Comparison of ENCODE assay signal across 19 mouse cellular contexts in the genomic region with DNA sequence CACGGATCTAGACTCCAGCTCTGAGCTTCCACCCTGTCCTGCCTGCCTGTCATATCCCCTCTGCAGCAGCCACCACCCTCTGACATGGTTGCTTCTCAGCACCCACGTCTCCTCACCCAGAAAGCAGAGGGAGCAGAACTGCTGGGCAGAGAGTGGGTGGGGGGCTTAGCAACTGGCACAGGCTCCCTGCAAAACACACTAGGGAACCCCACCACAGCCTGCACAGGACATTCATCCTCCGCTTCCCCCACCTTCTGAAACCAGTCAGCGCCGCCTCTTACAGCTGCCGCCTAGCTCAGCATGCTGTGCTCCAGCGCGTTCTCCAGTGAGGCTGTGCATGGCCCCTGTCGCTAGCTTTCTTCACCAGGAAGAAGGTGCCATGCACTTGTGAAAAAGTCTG. TPM values are rescaled to one million over a fixed set of nuclear protein-coding genes. Genes with fewer than 3 reads are reported as not detected.
DNase-seq lines count a peak whose midpoint lies in the region; ATAC-seq lines count a peak whose summit lies in the region.
"Had no signal": no experiment of that assay in that cellular context is flagged by ENCODE, and none has a peak within 500 bp of the region (broad histone marks: within the 10 kb centered on the region; RNA-seq: fewer than 3 reads in every experiment).

No protein-coding gene starts in this region.

- no peak overlapping the region for H3K4me2 ChIP-seq in forebrain, embryonic 15.5 days (replicated peaks)
- H3K4me2 ChIP-seq in limb, embryonic 12.5 days: no peak overlapping the region
- H3K4me2 ChIP-seq in neural tube, embryonic 15.5 days: peak overlapping the region; percentile 20; the same call in 1 of the 2 replicates
- H3K4me2 ChIP-seq: lung, embryonic 15.5 days had no signal

- H3K9ac ChIP-seq in forebrain, embryonic 15.5 days (replicated peaks): peak overlapping the region; percentile 27; the same call in 1 of the 2 replicates
- 0 out of 2 replicates have a peak overlapping the region, but pooled peaks have one; percentile 23 for H3K9ac ChIP-seq in limb, embryonic 12.5 days (replicated peaks)
- H3K9ac ChIP-seq in neural tube, embryonic 15.5 days (replicated peaks): no peak overlapping the region; the same call in 1 of the 2 replicates
- H3K9ac ChIP-seq: lung, embryonic 15.5 days had no signal

- H3K4me3 ChIP-seq in forebrain, embryonic 15.5 days: no peak overlapping the region
- no peak overlapping the region for H3K4me3 ChIP-seq in forebrain, embryonic 10.5 days
- H3K4me3 ChIP-seq in limb, embryonic 12.5 days (replicated peaks): no peak overlapping the region
- no peak overlapping the region for H3K4me3 ChIP-seq in limb, embryonic 10.5 days
- no peak overlapping the region for H3K4me3 ChIP-seq in midbrain, embryonic 10.5 days
- H3K4me3 ChIP-seq in neural tube, embryonic 15.5 days (replicated peaks): no peak overlapping the region
- H3K4me3 ChIP-seq: lung, embryonic 15.5 days had no signal

- H3K36me3 ChIP-seq in forebrain, embryonic 15.5 days: peaks cover 38% of the 10 kb centered on the region
- H3K36me3 ChIP-seq in forebrain, embryonic 10.5 days (replicated peaks): peaks cover 69% of the 10 kb centered on the region
- H3K36me3 ChIP-seq in limb, embryonic 12.5 days: peaks cover 51% of the 10 kb centered on the region
- H3K36me3 ChIP-seq in limb, embryonic 10.5 days: peaks cover 43% of the 10 kb centered on the region
- H3K36me3 ChIP-seq in midbrain, embryonic 10.5 days: peaks cover 76% of the 10 kb centered on the region
- peaks cover 44% of the 10 kb centered on the region for H3K36me3 ChIP-seq in neural tube, embryonic 15.5 days
- H3K36me3 ChIP-seq: lung, embryonic 15.5 days had no signal

- no peak for DNase-seq in forebrain, embryonic 10.5 days (ENCODE audit: extremely low spot score, low spot score)
- DNase-seq in limb, embryonic 10.5 days (ENCODE audit: low spot score): no peak
- no peak for DNase-seq in midbrain, embryonic 10.5 days (ENCODE audit: low spot score)
- no peak for DNase-seq in thymus, adult 18-20 months
- no peak for DNase-seq in adrenal gland, postnatal 10 days
- DNase-seq: adrenal gland, postnatal 14 days; heart, adult 18-20 months; heart, postnatal 10 days; kidney, postnatal 14 days had no signal

- WGBS in forebrain, embryonic 15.5 days: 71% methylated on average over 9 of the region's 9 CpGs
- WGBS in forebrain, embryonic 10.5 days: 88% methylated on average over 9 of the region's 9 CpGs
- 77% methylated on average over 9 of the region's 9 CpGs for WGBS in limb, embryonic 12.5 days
- 74% methylated on average over 9 of the region's 9 CpGs for WGBS in limb, embryonic 10.5 days
- 81% methylated on average over 9 of the region's 9 CpGs for whole genome bisulfite sequencing in midbrain, embryonic 10.5 days
- 63% methylated on average over 9 of the region's 9 CpGs for WGBS in neural tube, embryonic 15.5 days

- ATAC-seq in forebrain, embryonic 15.5 days (replicated peaks): no peak
- no peak for ATAC-seq in limb, embryonic 12.5 days (ENCODE audit: insufficient number of reproducible peaks, insufficient read depth, low FRiP score, low TSS enrichment, low read depth)
- no peak for ATAC-seq in neural tube, embryonic 15.5 days (ENCODE audit: low FRiP score)
- ATAC-seq: intestine, embryonic 16.5 days had no signal

- no peak overlapping the region for H3K27ac ChIP-seq in forebrain, embryonic 15.5 days (replicated peaks)
- H3K27ac ChIP-seq in forebrain, embryonic 10.5 days: no peak overlapping the region
- H3K27ac ChIP-seq in limb, embryonic 12.5 days: no peak overlapping the region
- H3K27ac ChIP-seq in limb, embryonic 10.5 days: no peak overlapping the region
- H3K27ac ChIP-seq in midbrain, embryonic 10.5 days (replicated peaks): peak overlapping the region; percentile 38; the same call in 1 of the 2 replicates
- no peak overlapping the region for H3K27ac ChIP-seq in neural tube, embryonic 15.5 days (replicated peaks)
- H3K27ac ChIP-seq: lung, embryonic 15.5 days had no signal

- peaks cover 52% of the 10 kb centered on the region for H3K4me1 ChIP-seq in forebrain, embryonic 15.5 days
- H3K4me1 ChIP-seq in forebrain, embryonic 10.5 days: peaks cover 26% of the 10 kb centered on the region
- H3K4me1 ChIP-seq in limb, embryonic 12.5 days (replicated peaks): peaks cover 5% of the 10 kb centered on the region
- peaks cover 16% of the 10 kb centered on the region for H3K4me1 ChIP-seq in limb, embryonic 10.5 days
- peaks cover 50% of the 10 kb centered on the region for H3K4me1 ChIP-seq in midbrain, embryonic 10.5 days
- H3K4me1 ChIP-seq in neural tube, embryonic 15.5 days: peaks cover 57% of the 10 kb centered on the region

- H3K9me3 ChIP-seq in forebrain, embryonic 15.5 days: no peaks in the 10 kb centered on the region
- H3K9me3 ChIP-seq in forebrain, embryonic 10.5 days: no peaks in the 10 kb centered on the region
- H3K9me3 ChIP-seq in limb, embryonic 12.5 days: no peaks in the 10 kb centered on the region
- no peaks in the 10 kb centered on the region for H3K9me3 ChIP-seq in limb, embryonic 10.5 days (replicated peaks)
- no peaks in the 10 kb centered on the region for H3K9me3 ChIP-seq in midbrain, embryonic 10.5 days (replicated peaks)
- H3K9me3 ChIP-seq in neural tube, embryonic 15.5 days (replicated peaks): no peaks in the 10 kb centered on the region
- H3K9me3 ChIP-seq: lung, embryonic 15.5 days had no signal

- H3K27me3 ChIP-seq in forebrain, embryonic 15.5 days: no peaks in the 10 kb centered on the region
- H3K27me3 ChIP-seq in forebrain, embryonic 10.5 days (ENCODE audit: poor library complexity, severe bottlenecking): peaks cover 39% of the 10 kb centered on the region
- peaks cover 30% of the 10 kb centered on the region for H3K27me3 ChIP-seq in limb, embryonic 12.5 days
- H3K27me3 ChIP-seq in limb, embryonic 10.5 days (ENCODE audit: low read depth, poor library complexity, severe bottlenecking): peaks cover 36% of the 10 kb centered on the region
- H3K27me3 ChIP-seq in midbrain, embryonic 10.5 days (ENCODE audit: low read depth, poor library complexity, severe bottlenecking): peaks cover 36% of the 10 kb centered on the region
- H3K27me3 ChIP-seq in neural tube, embryonic 15.5 days (replicated peaks): no peaks in the 10 kb centered on the region

RNA-seq across cellular contexts. Expression of a gene that starts 5.3 kb away (rescaled TPM):
- 81.7 and 91.9 TPM in 2 replicates for polyA plus RNA-seq in forebrain, embryonic 15.5 days (2015; fragmentation: Nextera tagmentation; extraction: Ambion mirVana)
- 11.9 and 15.0 TPM in 2 replicates for polyA plus RNA-seq in forebrain, embryonic 10.5 days (2016; fragmentation: Nextera tagmentation; extraction: Ambion mirVana)
- polyA plus RNA-seq in limb, embryonic 12.5 days (2016; fragmentation: Nextera tagmentation; extraction: Ambion mirVana): 29.0 and 35.4 TPM in 2 replicates
- polyA plus RNA-seq in limb, embryonic 10.5 days (2016; fragmentation: Nextera tagmentation; extraction: Ambion mirVana): 22.0 and 23.6 TPM in 2 replicates
- 17.7 and 22.0 TPM in 2 replicates for polyA plus RNA-seq in midbrain, embryonic 10.5 days (2016; fragmentation: Nextera tagmentation; extraction: Ambion mirVana)
- polyA plus RNA-seq in neural tube, embryonic 15.5 days (2015; fragmentation: Nextera tagmentation; extraction: Ambion mirVana): 58.3 and 89.1 TPM in 2 replicates
- 1 to 10 TPM; 3.4 to 4.8 TPM for total RNA-seq in adrenal gland, postnatal 10 days (2021)
- total RNA-seq: liver, adult 2 months; megakaryocyte, adult 5-6 weeks had no signal
- polyA plus RNA-seq: liver, adult 2 months had no signal

RNA-seq across cellular contexts. Expression of a gene that starts 33.5 kb away (rescaled TPM):
- 0.08 and 0.27 TPM in 2 replicates for polyA plus RNA-seq in forebrain, embryonic 15.5 days (2015; fragmentation: Nextera tagmentation; extraction: Ambion mirVana)
- 0.19 and 0.31 TPM in 2 replicates for polyA plus RNA-seq in forebrain, embryonic 10.5 days (2016; fragmentation: Nextera tagmentation; extraction: Ambion mirVana)
- 0.24 and 0.33 TPM in 2 replicates for polyA plus RNA-seq in limb, embryonic 12.5 days (2016; fragmentation: Nextera tagmentation; extraction: Ambion mirVana)
- 0.14 and 0.25 TPM in 2 replicates for polyA plus RNA-seq in limb, embryonic 10.5 days (2016; fragmentation: Nextera tagmentation; extraction: Ambion mirVana)
- polyA plus RNA-seq in midbrain, embryonic 10.5 days (2016; fragmentation: Nextera tagmentation; extraction: Ambion mirVana): 0.26 and 0.34 TPM in 2 replicates
- 0.13 and 0.22 TPM in 2 replicates for polyA plus RNA-seq in neural tube, embryonic 15.5 days (2015; fragmentation: Nextera tagmentation; extraction: Ambion mirVana)
- under 1 TPM; 0.15 to 0.18 TPM for total RNA-seq in adrenal gland, postnatal 10 days (2021)
- total RNA-seq: adrenal gland, postnatal 14 days; common myeloid progenitor, adult 5-6 weeks; heart, adult 18-20 months; layer of hippocampus, postnatal 25 days had no signal
- polyA plus RNA-seq: liver, adult 2 months had no signal

RNA-seq across cellular contexts. Expression of a gene that starts 46.5 kb away (rescaled TPM):
- polyA plus RNA-seq in forebrain, embryonic 15.5 days (2015; fragmentation: Nextera tagmentation; extraction: Ambion mirVana): 33.4 and 33.8 TPM in 2 replicates
- polyA plus RNA-seq in forebrain, embryonic 10.5 days (2016; fragmentation: Nextera tagmentation; extraction: Ambion mirVana): 32.7 and 33.6 TPM in 2 replicates
- 40.1 and 44.9 TPM in 2 replicates for polyA plus RNA-seq in limb, embryonic 12.5 days (2016; fragmentation: Nextera tagmentation; extraction: Ambion mirVana)
- polyA plus RNA-seq in limb, embryonic 10.5 days (2016; fragmentation: Nextera tagmentation; extraction: Ambion mirVana): 38.9 and 39.1 TPM in 2 replicates
- 35.9 and 43.0 TPM in 2 replicates for polyA plus RNA-seq in midbrain, embryonic 10.5 days (2016; fragmentation: Nextera tagmentation; extraction: Ambion mirVana)
- 37.4 and 38.2 TPM in 2 replicates for polyA plus RNA-seq in neural tube, embryonic 15.5 days (2015; fragmentation: Nextera tagmentation; extraction: Ambion mirVana)
- 10 to 100 TPM; 25.7 to 29.6 TPM for total RNA-seq in adrenal gland, postnatal 10 days (2021)

RNA-seq across cellular contexts. Expression of a gene that starts 46.5 kb away (rescaled TPM):
- polyA plus RNA-seq in forebrain, embryonic 15.5 days (2015; fragmentation: Nextera tagmentation; extraction: Ambion mirVana): 54.0 and 57.5 TPM in 2 replicates
- polyA plus RNA-seq in forebrain, embryonic 10.5 days (2016; fragmentation: Nextera tagmentation; extraction: Ambion mirVana): 47.2 and 48.9 TPM in 2 replicates
- 54.9 and 57.2 TPM in 2 replicates for polyA plus RNA-seq in limb, embryonic 12.5 days (2016; fragmentation: Nextera tagmentation; extraction: Ambion mirVana)
- 56.2 and 59.2 TPM in 2 replicates for polyA plus RNA-seq in limb, embryonic 10.5 days (2016; fragmentation: Nextera tagmentation; extraction: Ambion mirVana)
- polyA plus RNA-seq in midbrain, embryonic 10.5 days (2016; fragmentation: Nextera tagmentation; extraction: Ambion mirVana): 48.7 and 51.0 TPM in 2 replicates
- 57.5 and 61.9 TPM in 2 replicates for polyA plus RNA-seq in neural tube, embryonic 15.5 days (2015; fragmentation: Nextera tagmentation; extraction: Ambion mirVana)
- 10 to 100 TPM; 15.7 to 25.8 TPM for total RNA-seq in adrenal gland, postnatal 10 days (2021)

RNA-seq across cellular contexts. Expression of a gene that starts 59.9 kb away (rescaled TPM):
- 0.84 and 1.0 TPM in 2 replicates for polyA plus RNA-seq in forebrain, embryonic 15.5 days (2015; fragmentation: Nextera tagmentation; extraction: Ambion mirVana)
- polyA plus RNA-seq in forebrain, embryonic 10.5 days (2016; fragmentation: Nextera tagmentation; extraction: Ambion mirVana): 0.06 TPM in 1 of 2 replicates, not detected in the other
- not detected in 2 replicates for polyA plus RNA-seq in limb, embryonic 12.5 days (2016; fragmentation: Nextera tagmentation; extraction: Ambion mirVana)
- not detected in 2 replicates for polyA plus RNA-seq in limb, embryonic 10.5 days (2016; fragmentation: Nextera tagmentation; extraction: Ambion mirVana)
- polyA plus RNA-seq in midbrain, embryonic 10.5 days (2016; fragmentation: Nextera tagmentation; extraction: Ambion mirVana): 0.06 and 0.12 TPM in 2 replicates
- 0.57 and 0.79 TPM in 2 replicates for polyA plus RNA-seq in neural tube, embryonic 15.5 days (2015; fragmentation: Nextera tagmentation; extraction: Ambion mirVana)
- not detected for total RNA-seq in adrenal gland, postnatal 10 days (2021)
- total RNA-seq: adrenal gland, postnatal 14 days; common myeloid progenitor, adult 5-6 weeks; heart, adult 18-20 months; heart, postnatal 10 days; layer of hippocampus, postnatal 25 days; liver, adult 2 months; megakaryocyte, adult 5-6 weeks had no signal
- polyA plus RNA-seq: C2C12; intestine, embryonic 16.5 days; liver, adult 2 months; lung, embryonic 15.5 days had no signal
